Mouse (Mus musculus): ENCODE results near the gene Ppfia4.

Ppfia4 gene

GRCm38 (mm10) chr1:134343567-134343966 lies 10.8 kb upstream of the Ppfia4 start:
- TF ChIP-seq GATA4 (IDR thresholded peaks at IDR 0.05; ENCODE audit: insufficient replicate concordance, low read length): no peak

- no peak for TF ChIP-seq GATA4 (IDR thresholded peaks at IDR 0.05; ENCODE audit: insufficient replicate concordance, low read length)
Measured at GRCm38 (mm10) chr1:134342781-134343310, 10.1 kb upstream of the Ppfia4 start.

- no peak for TF ChIP-seq GATA4 (IDR thresholded peaks at IDR 0.05; ENCODE audit: insufficient replicate concordance, low read length)
Measured at GRCm38 (mm10) chr1:134342278-134342664, 9.5 kb upstream of the Ppfia4 start.

- TF ChIP-seq GATA4 (IDR thresholded peaks at IDR 0.05; ENCODE audit: insufficient replicate concordance, low read length): no peak
Measured at GRCm38 (mm10) chr1:134341641-134342277, 9.0 kb upstream of the Ppfia4 start.

- no peak for TF ChIP-seq GATA4 (IDR thresholded peaks at IDR 0.05; ENCODE audit: insufficient replicate concordance, low read length)
Measured at GRCm38 (mm10) chr1:134339757-134340619, 7.3 kb upstream of the Ppfia4 start.

GRCm38 (mm10) chr1:134339162-134339561 lies 6.4 kb upstream of the Ppfia4 start:
- TF ChIP-seq GATA4 (IDR thresholded peaks at IDR 0.05; ENCODE audit: insufficient replicate concordance, low read length): no peak

- TF ChIP-seq GATA4 (IDR thresholded peaks at IDR 0.05; ENCODE audit: insufficient replicate concordance, low read length): no peak
Measured at GRCm38 (mm10) chr1:134336958-134337710, 4.4 kb upstream of the Ppfia4 start.

- no peak for TF ChIP-seq GATA4 (IDR thresholded peaks at IDR 0.05; ENCODE audit: insufficient replicate concordance, low read length)
Measured at GRCm38 (mm10) chr1:134335924-134336810, 3.4 kb upstream of the Ppfia4 start.

GRCm38 (mm10) chr1:134335211-134335923 lies 2.6 kb upstream of the Ppfia4 start:
- no peak for TF ChIP-seq GATA4 (IDR thresholded peaks at IDR 0.05; ENCODE audit: insufficient replicate concordance, low read length)

- no peak for TF ChIP-seq GATA4 (IDR thresholded peaks at IDR 0.05; ENCODE audit: insufficient replicate concordance, low read length)
Measured at GRCm38 (mm10) chr1:134334111-134334827, 1.5 kb upstream of the Ppfia4 start.

GRCm38 (mm10) chr1:134333371-134334110 lies 813 bp upstream of the Ppfia4 start:
- TF ChIP-seq GATA4 (IDR thresholded peaks at IDR 0.05; ENCODE audit: insufficient replicate concordance, low read length): no peak

GRCm38 (mm10) chr1:134331879-134332635 lies 671 bp downstream of the Ppfia4 start:
- TF ChIP-seq GATA4 (IDR thresholded peaks at IDR 0.05; ENCODE audit: insufficient replicate concordance, low read length): no peak
